Mouse (Mus musculus): ENCODE data around the gene Acot6. TPM values are rescaled to one million over a fixed set of nuclear protein-coding genes. Genes with fewer than 3 reads are reported as not detected.
A peak's percentile ranks its signal among the peaks of the same experiment; 100 is the strongest.
"Not testable (repeated sequence)": the region's sequence is repeated elsewhere in the genome, so short reads cannot be mapped to it uniquely, and the experiment has no call there.

Acot6 gene
- 1 to 10 TPM; 2.9 to 3.4 TPM for total RNA-seq (2021)

GRCm38 (mm10) chr12:84100604-84101492, at the start of gene Acot6:
Gene Acot6, plus strand, starts transcription at chr12:84100654.
- DNase-seq: peak; percentile 52

DNA sequence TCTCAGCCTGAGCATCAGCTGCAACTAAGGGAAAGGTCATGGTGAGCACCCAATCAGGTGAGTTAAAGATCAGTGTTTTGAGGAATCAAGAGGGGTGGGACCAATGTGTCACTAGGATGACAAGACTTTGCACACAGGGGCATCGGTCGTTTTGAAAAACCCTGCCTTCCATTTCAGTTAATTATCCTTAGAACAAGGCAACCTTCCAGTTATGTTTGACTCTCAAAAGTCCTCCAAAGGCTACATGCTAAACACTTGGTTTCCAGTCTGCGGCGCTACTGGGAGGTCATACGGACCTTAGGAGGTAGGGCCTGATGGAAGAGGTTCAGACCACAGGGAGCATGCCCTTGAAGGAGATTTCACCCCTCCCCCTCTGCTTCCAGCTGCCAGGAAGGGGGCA, 49.7 kb upstream of the Acot6 start:
- not testable (repeated sequence) for DNase-seq

DNA sequence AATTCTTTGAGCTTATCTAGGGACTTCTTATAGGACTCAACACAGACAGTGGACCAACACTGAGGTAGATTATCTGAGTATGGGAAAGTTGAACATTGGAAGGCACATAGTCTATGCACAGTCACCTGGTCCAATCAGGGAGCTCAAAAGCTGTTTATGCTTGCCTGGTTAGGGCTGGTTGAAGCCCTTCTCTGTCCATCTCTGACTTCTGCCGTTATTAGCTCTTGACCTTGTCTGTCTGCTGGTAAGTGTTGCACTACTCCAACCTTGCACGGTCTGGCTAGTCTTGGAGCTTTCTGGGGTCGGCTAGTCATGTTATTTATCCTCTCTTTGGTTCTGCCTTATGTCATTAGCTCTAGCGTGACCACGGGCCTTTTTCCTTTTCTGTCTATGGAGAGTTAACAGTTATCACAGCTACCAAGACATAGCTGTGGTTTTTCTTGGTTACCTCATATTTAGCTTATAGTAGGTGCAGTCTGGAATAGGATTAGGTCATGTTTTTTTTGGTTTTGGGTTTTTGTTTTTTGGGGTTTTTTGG, 48.4 kb upstream of the Acot6 start, which contains the start of gene Acot3:
Gene Acot3 (plus strand): TSS at position 208 of the 538 bp plus-strand sequence.
- no peak for DNase-seq

DNA sequence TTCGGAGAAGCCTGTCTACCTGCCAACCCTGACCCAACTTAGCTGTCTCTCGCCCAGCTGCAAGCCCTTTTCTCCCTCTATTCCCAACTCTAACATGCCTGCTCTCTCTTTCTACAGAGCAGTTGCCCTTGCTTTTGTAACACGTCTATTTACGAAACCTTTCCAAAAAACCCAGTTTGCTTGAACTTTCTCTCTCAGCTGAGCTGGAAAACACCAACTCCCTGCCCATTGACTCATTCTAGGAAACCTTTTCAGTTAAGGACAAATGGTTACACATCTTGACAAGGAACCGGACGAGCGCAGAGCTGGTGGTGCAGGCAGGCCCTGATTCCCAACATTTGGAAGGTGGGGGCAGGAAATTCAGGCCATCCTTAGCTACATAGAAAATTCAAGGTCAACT, 47.8 kb upstream of the Acot6 start:
- DNase-seq: no peak

- no peak for DNase-seq
Measured at GRCm38 (mm10) chr12:84053173-84053572, 47.3 kb upstream of the Acot6 start.

DNA sequence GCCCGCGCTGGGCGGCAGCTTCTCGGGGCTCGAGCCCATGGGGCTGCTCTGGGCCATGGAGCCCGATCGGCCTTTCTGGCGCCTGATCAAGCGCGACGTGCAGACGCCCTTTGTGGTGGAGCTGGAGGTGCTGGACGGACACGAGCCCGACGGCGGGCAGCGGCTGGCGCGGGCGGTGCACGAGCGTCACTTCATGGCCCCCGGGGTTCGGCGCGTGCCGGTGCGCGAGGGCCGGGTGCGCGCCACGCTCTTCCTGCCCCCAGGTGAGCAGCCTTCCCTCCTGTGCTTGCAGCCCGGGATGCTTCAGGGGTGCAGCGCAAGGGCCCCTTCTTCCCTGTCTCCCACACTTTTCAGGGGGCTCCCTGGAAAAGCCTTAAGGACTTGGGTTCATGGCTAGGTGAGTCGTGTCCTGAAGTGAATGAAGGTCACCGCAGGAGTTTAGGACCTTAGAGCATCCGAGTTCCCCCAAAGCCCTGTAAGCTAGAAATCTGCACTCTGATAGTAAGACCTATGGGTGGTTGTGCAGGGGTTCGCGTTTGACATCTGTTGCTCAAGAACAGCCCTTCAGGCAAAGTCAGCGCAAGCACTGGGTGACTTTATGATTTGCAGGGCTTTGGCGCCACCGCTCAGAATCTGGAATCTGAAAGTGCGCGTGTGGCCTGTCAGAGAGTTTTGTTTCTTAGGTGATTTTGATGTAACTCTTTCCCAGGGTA, 46.6 kb upstream of the Acot6 start:
- DNase-seq: peak; percentile 40

DNA sequence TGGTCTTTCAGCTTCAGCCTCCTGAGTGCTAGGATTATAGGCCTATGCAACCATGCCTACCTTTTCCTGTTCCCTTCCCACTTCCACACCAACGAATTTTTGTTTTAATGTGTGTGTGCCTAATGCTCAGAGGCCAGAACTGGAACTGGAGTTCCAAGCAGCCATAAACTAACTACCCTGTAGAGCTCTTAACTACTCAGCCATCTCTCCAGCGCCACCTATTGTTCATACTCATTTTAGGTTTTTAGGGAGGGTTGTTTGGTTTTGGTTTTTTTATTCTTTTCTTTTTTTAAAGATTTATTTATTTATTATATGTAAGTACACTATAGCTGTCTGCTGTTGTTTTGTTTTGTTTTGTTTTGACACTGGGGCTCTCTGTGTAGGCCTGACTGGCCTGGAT, 39.5 kb upstream of the Acot6 start:
- DNase-seq: peak; percentile 21

- DNase-seq: no peak
Measured at GRCm38 (mm10) chr12:84062336-84062735, 38.1 kb upstream of the Acot6 start.

- DNase-seq: peak; percentile 25
Measured at GRCm38 (mm10) chr12:84063228-84063627, 37.2 kb upstream of the Acot6 start.

GRCm38 (mm10) chr12:84063833-84064232, 36.6 kb upstream of the Acot6 start:
- no peak for DNase-seq

GRCm38 (mm10) chr12:84064621-84065020, 35.8 kb upstream of the Acot6 start:
- DNase-seq: no peak

DNA sequence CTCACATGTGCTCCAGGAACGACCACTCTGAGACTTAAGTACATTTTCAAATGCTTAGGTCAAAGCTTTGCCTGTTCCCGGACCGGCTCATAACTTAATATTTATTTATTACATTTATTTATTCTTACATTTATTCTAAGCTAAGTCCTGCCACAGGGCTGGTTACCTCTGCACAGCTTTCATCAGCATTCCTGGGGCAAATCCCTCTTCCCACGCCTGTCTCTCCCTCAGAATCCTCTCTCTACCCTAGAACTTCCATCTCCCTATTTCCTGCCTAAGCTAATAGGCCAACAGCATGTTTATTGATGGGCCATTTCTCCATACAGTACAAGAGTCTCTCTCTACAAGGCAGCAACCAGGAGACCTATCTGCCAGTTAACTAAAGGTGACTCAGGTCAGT, 32.7 kb upstream of the Acot6 start:
- DNase-seq: no peak

GRCm38 (mm10) chr12:84068296-84068695, 32.2 kb upstream of the Acot6 start:
- no peak for DNase-seq

DNA sequence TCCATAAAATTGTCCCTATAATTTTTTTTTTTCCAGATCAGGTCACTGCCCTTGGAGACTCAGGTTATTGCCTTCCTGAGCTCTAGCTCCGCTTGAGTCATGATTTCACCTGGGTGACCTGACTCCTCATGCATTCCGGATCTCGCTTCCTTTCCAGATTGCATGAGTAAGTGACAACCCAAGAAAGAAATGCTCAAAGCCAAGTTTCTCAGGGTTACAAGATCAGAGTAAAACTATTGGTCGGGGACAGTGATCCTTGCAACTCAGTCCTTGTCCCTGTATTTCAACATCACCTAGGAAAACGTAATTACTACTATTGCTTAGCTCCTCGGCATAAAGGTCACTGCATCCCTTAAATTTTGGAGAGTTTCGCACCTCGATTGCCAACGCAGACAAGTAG, 31.5 kb upstream of the Acot6 start, which contains the start of gene Acot5:
Gene Acot5 (plus strand): TSS at position 340 of the 400 bp plus-strand sequence.
- no peak for DNase-seq

DNA sequence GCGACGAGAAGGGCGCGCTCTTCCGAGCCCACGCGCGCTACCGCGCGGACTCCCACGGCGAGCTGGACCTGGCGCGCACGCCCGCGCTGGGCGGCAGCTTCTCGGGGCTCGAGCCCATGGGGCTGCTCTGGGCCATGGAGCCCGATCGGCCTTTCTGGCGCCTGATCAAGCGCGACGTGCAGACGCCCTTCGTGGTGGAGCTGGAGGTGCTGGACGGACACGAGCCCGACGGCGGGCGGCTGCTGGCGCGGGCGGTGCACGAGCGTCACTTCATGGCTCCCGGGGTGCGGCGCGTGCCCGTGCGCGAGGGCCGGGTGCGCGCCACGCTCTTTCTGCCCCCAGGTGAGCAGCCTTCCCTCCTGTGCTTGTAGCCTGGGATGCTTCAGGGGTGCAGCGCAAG, 30.9 kb upstream of the Acot6 start:
- DNase-seq: peak; percentile 45

DNA sequence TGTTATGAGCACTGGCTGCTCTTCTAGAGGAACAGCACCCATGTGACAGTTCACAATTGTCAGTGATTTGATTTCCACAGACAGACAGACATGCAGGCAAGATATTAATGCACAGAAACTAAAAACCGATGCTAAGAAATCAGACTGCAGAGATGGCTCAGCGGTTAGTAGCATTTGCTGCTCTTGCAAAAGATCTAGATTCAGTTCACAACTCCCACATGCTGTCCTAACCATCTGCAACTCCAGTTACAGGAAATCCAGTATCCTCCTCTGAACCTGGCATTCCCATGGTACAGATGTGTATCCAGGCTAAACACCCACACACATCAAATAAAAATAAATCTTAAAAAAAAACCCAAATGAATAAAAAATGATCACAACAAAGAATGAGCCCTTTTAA, 28.8 kb upstream of the Acot6 start:
- no peak for DNase-seq

DNA sequence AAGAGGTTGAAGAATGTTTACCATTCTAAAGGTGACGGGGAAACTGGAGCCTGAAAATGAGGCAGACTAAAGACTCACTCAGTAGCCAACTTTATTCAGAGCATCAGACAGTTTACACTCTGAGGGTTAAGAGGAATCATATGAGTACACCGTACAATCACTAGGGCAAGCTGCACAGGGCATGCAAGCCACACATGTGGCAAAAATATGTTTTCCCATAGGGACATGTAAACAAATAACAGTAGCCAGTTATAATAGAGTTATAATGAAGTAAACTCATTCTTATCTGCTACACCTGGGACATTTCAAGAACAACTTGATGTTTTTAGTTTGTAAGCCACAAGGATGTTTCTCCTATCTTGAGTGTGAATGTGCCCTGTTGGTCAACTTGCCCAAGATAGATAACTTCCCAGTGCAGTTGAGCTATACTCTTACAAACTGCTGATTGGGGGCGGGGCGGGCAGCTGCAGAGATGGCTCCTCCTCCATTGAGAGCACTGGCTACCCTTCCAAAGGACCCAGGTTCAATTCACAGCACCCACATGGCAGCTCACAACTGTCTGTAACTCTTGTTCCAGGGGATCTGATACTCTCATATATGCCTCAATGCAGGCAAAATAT, 23.0 kb upstream of the Acot6 start:
- no peak for DNase-seq

DNA sequence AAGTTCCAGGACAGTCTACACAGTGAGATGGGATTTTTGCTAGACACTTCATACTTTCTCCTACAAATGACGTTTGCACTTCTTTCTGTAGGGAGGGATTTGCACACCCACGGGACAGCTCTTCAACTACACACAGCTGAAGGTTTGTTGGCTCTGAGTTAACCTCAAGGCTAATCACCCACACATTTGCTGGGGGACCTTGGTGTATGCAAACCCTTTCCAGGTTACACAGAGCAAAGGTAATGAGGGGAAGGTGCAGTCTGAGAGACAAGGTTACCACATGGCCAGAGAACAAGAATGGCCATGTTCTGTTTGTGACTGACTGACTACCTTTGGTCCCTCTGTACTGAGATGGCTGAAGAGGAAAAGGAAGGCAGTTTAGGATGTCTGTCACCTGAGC, 16.6 kb upstream of the Acot6 start:
- no peak for DNase-seq

GRCm38 (mm10) chr12:84084581-84084980, 15.9 kb upstream of the Acot6 start:
- DNase-seq: no peak

DNA sequence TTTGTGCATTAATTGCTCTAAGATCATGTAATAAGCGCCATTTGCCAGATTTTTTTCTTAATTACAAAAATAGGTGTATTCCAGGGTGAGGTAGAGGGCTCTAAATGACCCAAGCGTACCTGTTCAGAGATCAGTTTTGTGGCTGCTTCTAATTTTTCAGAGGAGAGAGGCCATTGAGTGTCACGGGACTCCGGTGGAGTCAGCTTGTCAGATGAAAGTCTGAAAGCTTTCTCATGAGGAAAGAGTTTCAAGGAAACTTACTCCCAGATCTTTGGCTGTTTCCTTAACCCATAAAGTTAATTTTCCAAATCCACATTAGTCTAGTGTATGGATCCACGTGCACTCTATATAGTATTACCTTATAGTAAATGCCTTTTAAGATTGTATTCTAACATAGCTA, 5.8 kb upstream of the Acot6 start:
- DNase-seq: not testable (repeated sequence)

DNA sequence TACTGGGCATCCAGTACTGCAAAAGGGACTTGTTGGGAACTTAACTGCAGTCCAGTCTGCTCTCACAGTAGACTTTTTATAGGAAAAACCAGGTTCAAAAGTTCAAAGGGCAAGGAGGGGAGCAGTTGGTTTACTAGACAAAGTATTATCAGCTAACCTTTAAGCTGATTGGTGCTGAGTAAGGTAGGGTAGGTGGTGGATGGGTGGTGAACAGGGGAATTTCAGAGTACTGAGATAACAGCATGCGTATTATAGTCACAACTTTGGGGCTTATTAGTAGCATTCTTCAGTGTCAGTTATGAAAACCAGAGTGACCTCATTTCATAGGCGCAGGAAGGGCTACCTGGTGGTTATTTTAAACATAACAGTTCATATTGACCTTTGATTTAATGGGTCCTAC, 849 bp upstream of the Acot6 start:
- DNase-seq: no peak

DNA sequence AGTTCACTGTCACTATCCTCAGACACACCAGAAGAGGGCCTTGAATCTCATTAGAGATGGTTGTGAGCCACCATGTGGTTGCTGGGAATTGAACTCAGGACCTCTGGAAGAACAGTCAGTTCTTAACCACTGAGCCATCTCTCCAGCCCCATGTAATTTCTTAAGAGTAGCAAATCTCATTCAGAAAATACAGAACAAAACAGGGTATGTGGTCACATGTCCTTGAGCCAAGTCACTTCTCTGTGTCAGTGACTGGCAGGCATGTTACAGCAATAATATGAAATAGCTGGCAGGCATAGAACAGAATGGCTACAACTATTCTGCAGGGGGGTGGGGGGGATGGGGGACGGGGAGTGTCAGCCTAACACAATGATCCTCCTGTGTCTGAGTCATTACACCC, 383 bp upstream of the Acot6 start:
- DNase-seq: no peak

GRCm38 (mm10) chr12:84101493-84101845, 1.0 kb downstream of the Acot6 start:
- DNase-seq: no peak

Measured in heart, postnatal 4 days (tissue).